Mouse (Mus musculus) heart, postnatal 14 days (tissue): Measurements from ENCODE around the gene Serpinf2. TPM values are rescaled to one million over a fixed set of nuclear protein-coding genes. Genes with fewer than 3 reads are reported as not detected.
A peak's percentile ranks its signal among the peaks of the same experiment; 100 is the strongest.
"Not testable (repeated sequence)": the region's sequence is repeated elsewhere in the genome, so short reads cannot be mapped to it uniquely, and the experiment has no call there.

ENCODE experiments used
- DNase-seq, 2 experiments: peaks; one replicate each; pipeline ENCODE4 v3.0.0; 2021 to 2022
- intact Hi-C: fragments of 180-260 bp; cut with DNase I; formaldehyde crosslinking; loops from one replicate; pipeline ENCODE4 v1.15.1; 2025
- total RNA-seq, 2 experiments: library from RNA; stranded (reverse); gene quantifications; 2 replicates each; pipeline ENCODE4 v1.2.3; 2021

The Serpinf2 gene
- total RNA-seq, 2 experiments from 2014 or later = not detected

DNA sequence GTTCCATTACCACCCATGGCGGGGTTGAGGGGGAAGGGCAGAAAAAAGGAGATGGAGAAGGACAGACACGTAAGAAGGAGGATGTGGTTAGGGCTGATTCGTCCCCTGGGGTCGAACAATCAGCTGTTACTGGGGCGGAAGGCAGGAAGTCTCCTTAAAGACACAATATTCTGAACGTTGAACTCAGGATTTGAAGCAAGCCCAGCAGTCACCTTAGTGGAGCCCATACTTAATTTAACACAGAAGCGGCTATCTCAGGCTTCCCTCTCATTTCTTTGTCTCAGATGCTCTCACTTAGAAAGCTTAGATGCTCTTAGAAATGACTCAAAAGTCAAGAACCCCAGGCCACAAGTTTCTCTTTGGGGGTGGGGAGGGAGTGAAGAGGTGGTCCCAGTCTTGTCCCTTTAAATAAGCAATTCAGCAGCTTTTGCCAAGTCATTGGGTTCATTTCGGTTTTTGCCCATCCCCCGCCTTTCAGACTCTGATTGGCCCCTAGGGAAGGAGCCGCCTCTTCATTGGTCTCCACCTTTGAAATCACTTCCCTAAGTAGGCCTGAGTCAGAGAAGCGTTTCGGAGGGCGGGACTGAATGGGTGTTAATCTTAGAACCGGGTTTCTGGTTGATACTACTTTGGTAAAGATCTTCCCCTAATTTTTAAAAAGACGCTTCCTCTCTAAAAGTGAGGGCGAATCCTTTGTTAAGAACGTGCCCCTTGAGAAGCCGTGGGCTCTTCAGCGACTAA is 20.9 kb upstream of the Serpinf2 start:
- intact Hi-C loops = no loop called here
- DNase-seq = peak; percentile 85 to 90

DNA sequence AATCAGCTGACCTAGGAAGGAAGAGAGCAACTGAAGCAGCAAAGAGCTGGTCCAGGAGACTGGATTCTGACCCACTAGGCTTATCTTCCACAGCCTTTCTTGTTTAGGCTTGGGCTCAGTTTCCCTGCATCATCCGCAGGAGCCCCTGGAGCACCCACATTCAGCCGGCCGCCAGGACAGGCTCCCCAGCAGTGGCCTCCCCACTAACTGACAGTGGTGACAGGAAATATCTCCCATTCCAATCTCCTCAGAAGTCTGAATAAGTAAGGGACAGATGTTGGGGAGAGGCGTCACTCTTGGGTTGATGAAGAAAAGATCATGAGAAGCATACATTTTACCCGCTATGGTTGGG is 20.3 kb upstream of the Serpinf2 start:
- intact Hi-C loops = no loop called here
- DNase-seq = no peak

DNA sequence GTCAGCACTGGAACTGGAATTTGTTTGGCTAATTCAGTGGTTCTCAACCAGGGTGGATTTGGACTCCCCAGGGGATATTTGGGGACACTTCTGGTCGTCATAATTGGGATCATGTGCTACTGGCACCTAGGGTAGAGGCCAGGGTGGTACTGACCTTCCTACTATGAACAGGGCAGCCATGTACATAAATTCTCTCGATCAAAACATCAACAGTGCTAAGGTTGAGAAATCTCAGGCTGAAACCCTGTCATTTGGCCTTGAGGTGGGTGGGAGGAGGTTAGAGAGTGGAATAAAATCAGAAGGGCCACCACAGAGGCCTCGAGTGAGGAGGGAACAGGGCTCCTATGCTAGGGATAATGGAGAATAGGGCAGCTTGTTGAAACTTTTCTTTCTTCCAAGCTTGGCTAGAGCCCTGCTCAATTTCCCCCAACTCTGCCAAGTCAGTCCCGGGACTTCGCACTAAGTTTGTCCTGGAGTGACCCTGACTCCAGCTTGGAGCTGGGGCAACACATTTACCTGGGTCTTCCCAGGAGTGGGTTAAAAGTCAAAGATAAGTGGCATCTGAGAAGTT is 19.8 kb upstream of the Serpinf2 start:
- intact Hi-C loops = no loop called here

DNA sequence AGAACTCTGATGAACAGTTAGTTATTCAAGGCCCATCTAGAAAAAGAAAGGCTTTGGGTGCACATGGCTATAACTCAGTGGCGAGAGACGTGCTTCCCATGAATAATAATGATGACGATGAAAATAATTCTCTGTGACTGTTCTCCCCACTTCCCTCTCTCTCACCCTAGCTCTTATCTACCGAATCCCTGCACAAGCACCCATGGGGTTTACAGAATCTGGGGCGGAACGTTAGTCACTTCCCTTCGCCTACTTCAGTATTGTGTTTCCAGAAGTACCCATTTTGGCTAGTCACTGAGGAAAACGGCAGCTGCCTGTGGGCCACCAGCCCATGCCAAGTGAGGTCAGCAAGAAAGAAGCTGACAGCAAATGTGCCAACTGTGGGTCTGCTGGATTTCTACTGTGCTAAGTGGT is 19.2 kb upstream of the Serpinf2 start:
- peak in 1 of 2 experiments; percentile 31 for DNase-seq

More for the DNA sequence above, 19.8 kb upstream of the Serpinf2 start:
- DNase-seq = peak; percentile 45 to 62

DNA sequence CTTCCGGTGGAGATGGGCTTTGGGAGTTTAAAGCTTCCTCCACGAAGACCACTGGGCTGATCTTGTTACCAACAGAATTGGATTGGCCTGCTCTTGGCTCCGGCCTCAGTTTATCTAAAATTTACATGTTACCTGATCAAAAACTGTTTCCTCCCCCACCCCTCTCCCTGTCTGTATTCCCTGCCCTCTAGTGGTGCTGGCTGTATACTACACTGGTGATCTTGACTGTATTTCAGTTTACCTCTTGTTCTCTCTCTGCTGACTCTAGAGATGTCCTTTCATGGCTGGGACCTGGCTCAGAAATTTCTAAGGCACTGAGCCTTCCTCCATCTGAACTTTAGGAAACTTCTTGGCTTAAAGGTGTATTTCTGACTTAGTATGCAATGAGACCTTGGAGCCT is 18.8 kb upstream of the Serpinf2 start:
- DNase-seq = peak in 1 of 2 experiments; percentile 57
- intact Hi-C loops = no loop called here

More for the DNA sequence above, 19.2 kb upstream of the Serpinf2 start:
- intact Hi-C loops = no loop called here

DNA sequence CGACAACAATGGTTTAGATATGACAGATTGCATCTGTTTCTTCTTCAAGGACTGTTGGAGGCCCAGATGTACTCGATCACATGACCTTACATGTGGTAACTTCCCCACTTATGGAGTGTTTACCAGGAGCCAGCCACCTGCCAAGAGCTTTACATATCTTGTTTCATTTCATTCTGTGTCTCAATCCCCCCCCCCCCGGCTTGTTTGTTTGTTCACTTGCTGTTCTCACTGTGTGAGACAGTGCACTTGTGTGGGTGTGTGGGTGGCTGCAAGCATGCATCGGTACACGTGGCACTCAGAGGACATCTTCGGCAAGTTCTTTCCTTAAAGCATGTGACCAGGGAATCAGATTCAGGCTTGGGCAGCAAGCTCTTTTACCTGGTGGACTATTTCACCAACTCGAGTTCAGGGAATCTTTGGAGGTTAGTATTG is 17.1 kb upstream of the Serpinf2 start:
- DNase-seq = no peak
- intact Hi-C loops = no loop called here

DNA sequence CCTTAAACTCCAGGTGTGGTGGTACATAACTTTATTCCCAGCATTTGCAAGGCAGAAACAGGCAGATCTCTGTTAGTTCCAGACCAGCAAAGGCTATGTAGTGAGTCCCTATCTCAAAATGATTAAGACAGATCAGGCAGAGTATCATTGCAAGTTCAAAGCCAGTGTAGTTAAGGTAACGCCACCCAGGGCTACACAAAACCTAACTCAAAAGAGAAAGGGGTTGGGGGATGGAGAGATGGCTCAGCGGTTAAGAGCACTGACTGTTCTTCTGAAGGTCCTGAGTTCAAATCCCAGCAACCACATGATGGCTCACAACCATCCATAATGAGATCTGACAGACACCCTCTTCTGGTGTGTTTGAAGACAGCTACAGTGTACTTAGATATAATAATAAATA is 16.6 kb upstream of the Serpinf2 start:
- DNase-seq, intact Hi-C loops: not testable (repeated sequence)

DNA sequence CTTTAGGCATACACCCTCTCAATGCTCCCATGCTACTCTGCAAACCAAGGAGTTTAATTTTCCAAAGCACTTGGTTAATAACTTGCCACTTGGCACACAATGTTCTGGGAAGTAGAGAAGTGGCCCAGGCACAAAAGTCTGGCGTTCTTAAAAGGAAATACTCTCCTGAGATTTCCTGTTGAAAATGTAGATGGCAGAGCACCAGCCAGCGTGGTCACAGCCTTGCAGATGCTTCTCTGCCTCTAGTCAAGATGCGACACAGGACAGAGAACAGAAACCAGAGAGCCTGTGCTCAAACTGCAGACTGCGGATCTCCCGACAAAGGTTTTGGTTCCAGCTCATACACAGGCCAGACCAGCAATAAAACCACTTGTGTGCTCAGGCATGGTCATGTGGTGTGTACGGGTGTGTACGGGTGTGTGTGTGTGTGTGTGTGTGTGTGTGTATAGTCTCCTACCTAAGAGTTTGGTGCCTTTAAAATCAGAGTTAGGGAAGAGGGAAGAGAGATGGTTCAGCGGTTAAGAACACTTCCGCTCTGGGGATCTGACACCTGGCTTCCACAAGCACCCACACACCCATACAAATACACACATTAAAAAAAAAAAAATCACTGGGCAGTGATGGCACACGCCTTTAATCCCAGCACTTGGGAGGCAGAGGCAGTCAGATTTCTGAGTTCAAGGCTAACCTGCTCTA is 15.8 kb upstream of the Serpinf2 start:
- intact Hi-C loops = no loop called here
- DNase-seq = no peak

DNA sequence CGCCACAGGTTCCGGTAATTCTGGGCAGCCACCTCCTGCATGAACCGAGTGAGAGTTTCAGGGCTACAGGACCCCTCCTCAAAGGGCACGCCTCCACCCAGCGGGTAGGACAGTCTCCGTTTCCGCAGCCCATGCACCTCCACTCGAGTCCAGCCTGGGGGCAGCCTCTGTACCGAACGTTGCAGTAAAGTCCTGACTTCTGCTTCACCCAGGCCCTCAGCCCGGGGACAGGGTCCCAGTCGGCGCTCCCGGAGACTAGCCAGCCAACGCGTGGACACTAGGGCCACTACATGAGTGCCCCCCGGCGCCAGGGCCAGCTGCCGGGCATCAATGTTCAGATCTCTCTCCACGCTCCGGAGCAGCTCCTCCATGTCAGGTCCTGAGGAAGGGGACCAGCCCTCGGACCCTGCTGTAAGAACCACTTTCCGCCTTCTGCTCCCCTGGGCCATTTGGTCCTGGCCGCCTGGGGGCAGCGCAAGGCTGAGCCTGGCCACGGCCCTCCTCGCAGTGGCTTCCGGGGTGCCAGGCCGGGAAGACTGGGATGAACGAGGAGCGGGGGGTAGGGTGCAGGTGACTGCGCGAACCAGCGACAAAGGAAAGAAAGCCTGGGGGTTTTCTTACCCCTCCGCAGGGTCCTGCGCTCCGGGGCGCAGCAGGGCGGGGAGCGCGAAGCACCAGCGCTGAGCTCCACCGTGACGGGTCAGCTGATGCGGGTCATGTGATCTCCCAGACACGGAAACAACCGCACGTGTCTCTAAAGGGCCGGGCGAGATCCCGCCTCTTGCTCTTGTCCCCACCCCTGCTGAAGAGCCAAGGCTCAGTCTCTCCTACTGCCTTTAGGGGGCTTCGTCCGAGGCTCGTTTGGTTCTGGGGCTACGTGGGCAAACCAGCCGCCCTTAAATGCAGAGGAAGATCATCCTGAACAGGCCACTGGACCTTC is 14.9 kb upstream of the Serpinf2 start, which contains the start of gene Wdr81:
Wdr81 (minus strand) TSS at position 727 of the 940 bp plus-strand sequence.
- intact Hi-C loops = loop anchor here (5.0 kb wide), 3 partner anchors 33 to 118 kb away; partner anchors contain the start of gene Prpf8
- peak; percentile 84 to 88 for DNase-seq

DNA sequence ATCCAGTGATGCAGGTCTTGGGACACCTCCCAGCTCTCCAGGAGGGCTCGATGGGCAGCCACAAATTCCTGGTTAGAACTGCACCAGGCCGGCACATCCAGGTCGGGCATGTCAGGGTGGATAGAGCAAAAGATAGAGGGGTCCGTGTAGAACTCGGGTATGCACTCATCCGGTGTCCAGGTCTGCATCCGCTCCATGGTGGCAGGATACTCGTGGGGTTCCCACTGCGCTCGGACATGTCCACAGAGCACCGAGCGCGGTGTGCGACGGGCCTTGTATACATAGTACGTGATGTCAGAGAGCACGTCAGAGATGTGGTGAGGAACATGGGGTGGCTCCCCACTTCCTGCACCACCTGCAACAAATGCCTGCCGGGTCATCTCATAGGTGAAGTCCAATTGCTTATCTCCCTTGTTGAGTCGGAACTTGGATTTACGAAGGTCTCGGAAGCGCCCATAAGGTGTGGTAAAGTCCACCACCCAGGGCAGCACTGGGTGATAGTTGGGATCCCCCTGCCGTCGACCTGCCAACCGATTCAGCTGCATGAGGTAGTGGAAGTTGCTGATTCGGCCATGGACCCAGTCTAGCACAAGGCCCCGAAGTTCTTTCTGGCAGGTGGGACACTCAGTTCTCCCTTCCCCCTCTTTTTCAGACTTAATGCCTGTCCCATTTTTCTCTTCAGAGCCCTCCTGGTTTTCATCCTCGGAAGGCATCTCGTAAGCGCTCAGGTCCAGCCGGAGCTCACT is 13.6 kb upstream of the Serpinf2 start:
- intact Hi-C loops = loop anchor here (5.0 kb wide), 3 partner anchors 34 to 119 kb away; partner anchors contain the start of gene Prpf8
- no peak for DNase-seq

DNA sequence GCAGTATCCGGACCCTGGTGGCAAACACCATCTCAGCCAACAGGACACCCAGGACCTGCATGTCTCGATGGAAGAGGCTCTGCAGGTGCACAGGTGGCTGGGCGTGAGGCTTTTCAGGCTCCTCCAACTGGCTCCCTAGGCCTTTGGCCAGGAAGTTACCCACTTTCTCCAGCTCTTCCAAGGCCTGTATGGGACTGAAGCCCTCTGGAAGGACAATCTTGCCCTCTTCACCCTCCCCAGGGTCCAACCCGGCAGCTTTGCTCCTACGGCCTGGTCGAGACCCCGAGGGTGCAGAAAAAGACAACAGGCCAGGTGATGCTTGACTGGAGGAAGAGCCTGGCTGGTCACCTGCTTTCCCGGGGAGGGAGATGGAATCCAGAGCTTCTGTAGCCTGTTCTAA is 12.7 kb upstream of the Serpinf2 start:
- DNase-seq = no peak
- intact Hi-C loops = loop anchor here (5.0 kb wide), 3 partner anchors 35 to 120 kb away; partner anchors contain the start of gene Prpf8

DNA sequence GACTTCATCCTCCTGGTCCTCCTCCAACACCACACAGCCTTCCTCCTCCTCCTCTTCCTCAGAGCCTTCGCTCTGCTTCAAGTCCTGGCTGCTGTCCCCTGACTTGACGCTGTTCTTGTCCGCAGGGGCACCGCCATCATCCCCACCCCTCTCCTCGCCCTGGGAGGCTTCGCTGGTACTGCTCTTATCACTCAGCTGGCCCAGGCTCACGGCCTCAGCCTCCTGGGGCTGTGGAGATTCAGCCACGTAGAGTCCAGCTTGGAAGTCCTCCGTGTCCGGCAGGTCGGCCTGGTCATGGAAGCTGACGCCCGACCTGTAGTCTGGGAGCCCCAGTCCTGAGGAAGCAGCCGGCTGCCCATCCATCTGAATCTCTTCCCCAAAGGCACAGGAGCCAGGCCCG is 11.5 kb upstream of the Serpinf2 start:
- DNase-seq = no peak
- intact Hi-C loops = loop anchor here (5.0 kb wide), 3 partner anchors 36 to 121 kb away; partner anchors contain the start of gene Prpf8

DNA sequence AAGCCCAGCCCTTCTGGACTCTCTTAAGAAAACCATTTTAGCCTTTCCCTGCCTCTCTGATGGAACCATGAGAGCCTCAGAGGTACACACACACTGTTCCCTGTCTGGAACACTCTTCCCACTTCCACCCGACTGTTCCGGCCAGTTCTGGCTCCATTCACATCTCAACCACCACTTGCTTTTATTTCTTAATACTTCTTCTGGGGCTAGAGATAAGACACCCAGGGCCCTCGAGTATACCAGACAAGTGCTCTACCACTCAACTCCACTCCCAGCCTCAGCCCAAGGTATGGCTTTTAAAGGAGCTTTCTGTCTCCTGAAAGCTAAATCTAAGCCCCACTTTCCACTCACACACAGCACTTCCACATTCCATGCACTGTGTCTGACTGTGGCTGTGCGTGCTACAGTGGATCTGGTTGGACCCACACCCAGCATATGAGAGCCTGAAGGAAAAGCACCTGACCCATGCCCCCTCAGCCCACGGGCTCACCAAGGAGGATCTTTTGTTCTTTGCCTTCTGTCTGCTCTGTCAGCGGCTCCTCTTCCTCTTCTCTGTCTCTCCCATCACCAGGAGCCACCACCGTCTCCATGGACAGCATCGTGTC is 11.0 kb upstream of the Serpinf2 start:
- intact Hi-C loops = loop anchor here (5.0 kb wide), 3 partner anchors 37 to 122 kb away; partner anchors contain the start of gene Prpf8
- no peak for DNase-seq

DNA sequence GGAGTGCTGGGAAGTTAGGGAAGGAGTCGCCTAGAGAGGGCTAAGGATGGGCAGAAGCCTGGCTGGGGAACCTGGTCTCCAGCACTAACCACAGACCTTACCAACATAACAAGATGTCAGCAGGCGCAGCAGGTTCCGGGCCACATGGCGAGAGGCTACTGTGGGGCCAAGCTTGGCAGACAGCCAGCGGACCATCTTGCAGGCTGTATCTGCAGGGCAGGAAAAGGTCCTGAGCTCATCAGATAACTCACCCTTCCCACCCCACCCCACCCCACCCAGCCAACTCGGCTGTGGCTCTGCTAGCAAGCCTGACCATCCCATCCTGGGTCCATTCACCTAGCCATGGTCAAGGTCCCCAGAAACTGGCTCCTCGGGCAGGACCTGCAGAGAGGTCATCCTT is 10.3 kb upstream of the Serpinf2 start:
- no peak for DNase-seq
- intact Hi-C loops = loop anchor here (5.0 kb wide), 3 partner anchors 38 to 123 kb away; partner anchors contain the start of gene Prpf8

DNA sequence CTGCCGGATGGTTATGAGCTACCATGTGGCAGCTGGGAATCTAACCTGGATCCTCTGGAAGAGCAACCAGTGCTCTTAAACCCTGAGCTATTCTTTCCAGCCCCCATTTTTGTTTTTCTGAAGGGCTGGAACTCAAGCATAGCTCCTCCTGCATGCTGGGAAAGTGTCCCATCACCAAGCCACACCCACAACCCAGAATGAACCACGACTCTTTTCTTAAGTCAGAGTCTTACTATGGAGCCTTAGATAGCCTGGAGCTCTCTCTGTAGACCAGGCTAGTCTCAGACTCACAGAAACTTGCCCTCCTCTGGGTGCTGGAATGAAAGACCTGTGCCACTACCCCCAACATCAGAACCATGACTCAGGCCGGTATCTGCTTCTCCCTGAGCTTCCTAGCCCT is 9.2 kb upstream of the Serpinf2 start:
- intact Hi-C loops = no loop called here
- no peak for DNase-seq

DNA sequence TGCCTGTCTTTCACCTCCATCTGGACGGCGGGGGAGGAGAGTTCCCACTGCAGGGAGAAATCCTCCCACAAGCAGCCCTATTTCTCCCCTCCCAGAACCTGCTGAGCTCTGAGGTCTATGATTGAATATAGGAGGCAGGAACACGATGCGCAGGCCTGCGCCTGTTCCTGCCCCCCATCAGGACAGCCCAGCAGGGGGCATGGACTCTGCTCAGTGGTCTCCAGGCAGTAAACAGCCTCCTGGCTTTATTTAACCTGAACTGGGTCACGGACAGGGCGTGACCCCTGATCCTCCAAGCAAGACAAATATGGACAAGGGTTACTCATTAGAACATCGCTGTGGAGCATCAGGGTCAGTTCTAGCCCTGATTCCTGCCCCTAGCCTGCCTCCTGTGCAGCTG is 4.3 kb upstream of the Serpinf2 start:
- intact Hi-C loops = no loop called here
- no peak for DNase-seq

DNA sequence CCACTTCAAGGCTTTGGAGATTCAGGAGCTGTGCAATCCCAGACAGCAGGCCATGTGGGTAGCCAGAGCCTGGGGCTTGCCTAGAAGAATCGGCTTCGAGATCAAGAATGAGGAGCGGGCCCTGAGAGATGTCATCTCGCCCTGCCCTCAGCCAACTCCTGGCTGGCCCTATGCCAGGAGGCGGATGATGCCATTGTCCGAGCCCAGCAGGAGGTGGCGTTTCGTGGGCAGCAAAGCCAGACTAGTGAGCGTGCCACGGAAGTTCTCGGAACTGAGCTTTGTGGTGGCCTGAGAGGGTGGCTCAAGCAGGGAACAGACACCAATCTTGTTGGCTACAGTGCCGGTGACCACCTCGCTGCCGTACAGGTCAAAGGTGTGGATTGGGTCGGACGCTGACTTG is 2.2 kb upstream of the Serpinf2 start:
- intact Hi-C loops = no loop called here
- no peak for DNase-seq

DNA sequence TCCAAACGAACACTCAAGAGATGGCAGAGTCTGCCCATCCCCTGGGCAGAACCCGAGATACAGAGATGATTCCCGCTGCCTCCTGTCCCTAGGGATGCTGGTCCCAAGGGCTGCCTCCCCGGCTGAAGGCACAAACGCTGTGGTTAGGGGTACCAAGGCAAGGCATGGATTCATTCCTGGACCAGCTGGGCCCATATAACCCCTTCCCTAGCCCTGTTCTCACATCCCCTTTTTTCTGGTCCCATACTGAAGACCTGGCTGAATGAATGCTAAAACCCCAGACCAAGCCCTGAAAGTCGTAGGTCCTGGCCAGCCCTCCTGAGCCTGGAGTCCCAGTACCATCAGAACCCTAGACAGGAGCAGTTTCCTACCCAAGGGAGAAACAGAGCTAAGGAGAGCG is 1.6 kb upstream of the Serpinf2 start:
- DNase-seq = no peak
- intact Hi-C loops = no loop called here

DNA sequence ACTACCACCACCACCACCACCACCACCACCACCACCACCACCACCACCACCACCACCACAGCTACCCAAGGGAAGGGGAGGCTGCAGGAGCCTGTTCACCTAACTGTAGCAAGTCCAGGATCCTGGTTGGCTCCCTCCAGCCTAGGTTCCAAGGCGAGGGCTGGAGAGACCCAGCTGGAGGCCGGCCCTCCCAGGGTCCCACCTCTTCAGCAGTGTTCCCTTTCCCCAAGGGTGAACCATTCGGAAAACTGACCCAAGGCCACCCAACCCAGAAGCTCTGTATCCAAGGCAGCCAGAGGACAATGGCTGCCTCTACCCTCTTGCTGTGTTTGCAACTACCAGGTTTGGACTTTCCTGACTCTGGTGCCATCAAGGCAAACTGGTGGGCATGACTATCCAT is 560 bp upstream of the Serpinf2 start:
- no peak for DNase-seq

More for the DNA sequence above, 560 bp upstream of the Serpinf2 start:
- intact Hi-C loops = no loop called here
